Mouse (Mus musculus): ENCODE results near the gene Rnps1. TPM values are rescaled to one million over a fixed set of nuclear protein-coding genes. Genes with fewer than 3 reads are reported as not detected.

Gene Rnps1
- polyA plus RNA-seq, 1 experiment from 2014 or later: 292 TPM

DNA sequence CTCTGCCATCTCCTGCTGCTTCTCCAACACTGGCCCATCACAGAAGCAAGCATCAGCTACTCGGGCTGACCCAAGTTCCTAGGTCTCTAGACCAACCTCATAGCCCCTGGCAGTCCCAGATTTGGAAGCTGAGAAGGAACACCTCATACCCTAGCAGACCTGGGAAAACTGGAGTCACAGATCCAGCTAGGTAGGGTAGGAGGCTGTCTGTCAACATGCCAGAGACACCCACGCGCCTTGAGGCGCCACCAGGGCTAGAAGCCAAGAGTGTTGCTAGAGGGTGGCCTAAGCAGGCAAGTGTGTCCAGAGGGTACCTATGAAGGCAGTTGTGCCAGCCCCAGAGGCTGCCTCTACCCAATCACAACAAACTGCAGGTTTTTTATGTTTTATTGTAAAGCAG is 29.0 kb downstream of the Rnps1 start:
- Histone ChIP-seq H3K4me2 (no peak overlapping the region), H3K27me3 (ENCODE audit: insufficient read depth, low read length) (no peaks in the 10 kb centered on the region), H3K9ac (no peak overlapping the region), H3K4me3 (ENCODE audit: low read depth, low read length) (no peak overlapping the region), H3K9me3 (ENCODE audit: low read depth, low read length) (no peaks in the 10 kb centered on the region), H3K4me1 (ENCODE audit: insufficient read depth) (no peaks in the 10 kb centered on the region), H3K36me3 (ENCODE audit: insufficient read depth) (peaks cover 89% of the 10 kb centered on the region), H3K27ac (ENCODE audit: low read depth) (no peak overlapping the region)
- TF ChIP-seq CTCF (IDR thresholded peaks at IDR 0.05; ENCODE audit: low read depth): no peak
- ATAC-seq (ENCODE audit: insufficient read depth) (no peak), DNase-seq (no peak)
- 85% methylated on average over 4 of the region's 4 CpGs for WGBS

DNA sequence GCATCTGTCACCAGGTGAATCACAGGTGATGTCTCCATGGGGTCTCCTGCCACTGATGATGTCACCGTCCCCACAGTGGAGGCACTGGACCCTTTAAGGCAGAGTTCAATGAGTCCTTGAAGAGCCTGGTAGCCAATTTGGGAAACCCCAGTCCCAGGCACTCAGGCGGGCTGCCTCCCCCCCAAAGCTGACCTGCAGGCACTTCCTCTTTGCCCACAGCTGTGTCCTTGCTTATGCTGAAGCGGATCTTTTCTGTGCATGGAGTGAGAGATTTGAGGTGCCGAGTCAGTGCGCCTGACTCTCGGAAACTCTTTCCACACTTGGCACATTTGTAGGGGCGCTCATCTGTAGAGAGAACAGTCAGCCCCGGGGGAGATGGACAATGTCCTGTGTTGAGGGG is 32.2 kb downstream of the Rnps1 start:
- no peak overlapping the region for H3K27ac ChIP-seq (ENCODE audit: low read depth)
- no peak for TF ChIP-seq CTCF (IDR thresholded peaks at IDR 0.05; ENCODE audit: low read depth)
- no peaks in the 10 kb centered on the region for H3K27me3 ChIP-seq (ENCODE audit: insufficient read depth, low read length)
- no peak overlapping the region for H3K4me2 ChIP-seq
- ATAC-seq (ENCODE audit: insufficient read depth) (no peak), DNase-seq (no peak)
- H3K9ac ChIP-seq: no peak overlapping the region
- H3K4me3 ChIP-seq (ENCODE audit: low read depth, low read length): no peak overlapping the region
- no peaks in the 10 kb centered on the region for H3K4me1 ChIP-seq (ENCODE audit: insufficient read depth)
- 93% methylated on average over 8 of the region's 8 CpGs for WGBS
- H3K36me3 ChIP-seq (ENCODE audit: insufficient read depth): peaks cover 86% of the 10 kb centered on the region
- no peaks in the 10 kb centered on the region for H3K9me3 ChIP-seq (ENCODE audit: low read depth, low read length)

DNA sequence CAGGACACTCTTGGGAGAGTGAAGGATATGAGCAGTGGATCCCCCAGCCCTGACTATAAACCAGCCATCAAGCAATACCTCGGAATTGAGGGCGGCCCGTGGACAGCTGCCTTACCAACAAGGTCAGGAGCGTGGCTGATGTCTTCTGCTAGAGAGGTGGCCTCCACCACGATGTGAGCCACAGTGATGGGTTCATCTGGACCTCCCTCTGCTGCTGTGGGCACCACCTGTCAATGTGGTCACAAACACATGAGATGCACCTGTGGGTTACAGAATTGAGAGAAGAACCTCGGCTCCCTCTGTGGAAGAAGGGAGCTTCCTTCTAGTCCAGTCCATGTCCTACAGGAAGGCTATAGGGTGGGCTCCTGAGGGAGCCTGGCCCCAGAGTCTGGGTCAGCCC is 35.1 kb downstream of the Rnps1 start:
- H3K4me1 ChIP-seq (ENCODE audit: insufficient read depth): 0 out of 2 replicates have a peak, but pooled peaks cover 5% of the 10 kb centered on the region
- no peak for DNase-seq
- H3K9ac ChIP-seq: no peak overlapping the region
- H3K36me3 ChIP-seq (ENCODE audit: insufficient read depth): peaks cover 65% of the 10 kb centered on the region
- WGBS: 87% methylated on average over 6 of the region's 6 CpGs
- H3K9me3 ChIP-seq (ENCODE audit: low read depth, low read length): no peaks in the 10 kb centered on the region
- ATAC-seq (ENCODE audit: insufficient read depth): no peak
- no peak overlapping the region for H3K27ac ChIP-seq (ENCODE audit: low read depth)
- TF ChIP-seq CTCF (IDR thresholded peaks at IDR 0.05; ENCODE audit: low read depth): no peak
- H3K4me2 ChIP-seq: no peak overlapping the region
- H3K27me3 ChIP-seq (ENCODE audit: insufficient read depth, low read length): no peaks in the 10 kb centered on the region
- H3K4me3 ChIP-seq (ENCODE audit: low read depth, low read length): no peak overlapping the region

DNA sequence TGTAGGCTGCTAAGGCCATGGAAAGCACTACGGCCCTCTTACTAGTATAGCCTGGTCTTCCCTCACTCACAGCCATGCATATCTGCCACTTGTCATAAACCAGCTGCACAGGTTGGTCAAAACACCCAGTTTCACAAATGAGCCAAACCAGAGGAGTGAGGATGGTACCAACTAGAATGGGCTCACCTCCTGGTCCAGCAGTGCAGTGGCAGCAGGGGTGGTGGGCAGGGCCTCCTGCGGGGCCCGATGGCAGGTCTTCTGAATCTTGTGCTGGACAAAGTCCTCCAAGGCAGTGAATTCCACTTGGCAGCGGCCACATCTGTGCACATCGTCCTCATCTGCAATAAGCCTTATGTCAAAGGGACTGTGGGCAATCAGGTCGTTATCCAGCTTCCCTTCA is 36.9 kb downstream of the Rnps1 start:
- no peak for TF ChIP-seq CTCF (IDR thresholded peaks at IDR 0.05; ENCODE audit: low read depth)
- Histone ChIP-seq H3K4me1 (ENCODE audit: insufficient read depth) (0 out of 2 replicates have a peak, but pooled peaks cover 5% of the 10 kb centered on the region), H3K36me3 (ENCODE audit: insufficient read depth) (peaks cover 48% of the 10 kb centered on the region), H3K27ac (ENCODE audit: low read depth) (no peak overlapping the region), H3K4me2 (no peak overlapping the region), H3K9ac (no peak overlapping the region), H3K9me3 (ENCODE audit: low read depth, low read length) (no peaks in the 10 kb centered on the region), H3K27me3 (ENCODE audit: insufficient read depth, low read length) (no peaks in the 10 kb centered on the region), H3K4me3 (ENCODE audit: low read depth, low read length) (no peak overlapping the region)
- WGBS: 96% methylated on average over 6 of the region's 6 CpGs
- no peak for ATAC-seq (ENCODE audit: insufficient read depth)
- no peak for DNase-seq

DNA sequence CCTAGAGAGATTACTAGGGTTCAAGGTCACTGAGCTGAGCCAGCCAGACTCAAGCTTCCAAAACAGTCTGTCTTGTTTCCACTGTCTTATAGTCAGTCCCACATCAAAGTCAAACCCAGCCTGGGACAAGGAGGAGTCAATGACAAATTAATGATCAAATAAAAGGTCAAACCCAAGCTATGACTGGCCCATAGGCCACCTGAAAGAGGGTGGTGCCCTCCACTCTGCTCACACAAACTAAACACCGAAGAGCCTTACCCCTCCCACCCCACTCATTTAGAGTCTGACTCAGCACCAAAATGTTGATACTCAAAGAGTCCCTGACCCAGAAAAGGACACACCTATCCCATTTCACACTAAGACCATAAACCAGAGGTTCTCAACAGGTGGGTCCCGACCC is 39.0 kb downstream of the Rnps1 start:
- Histone ChIP-seq H3K27ac (ENCODE audit: low read depth) (no peak overlapping the region), H3K9ac (no peak overlapping the region), H3K36me3 (ENCODE audit: insufficient read depth) (peaks cover 27% of the 10 kb centered on the region), H3K9me3 (ENCODE audit: low read depth, low read length) (no peaks in the 10 kb centered on the region), H3K4me2 (peak overlapping the region; percentile 59), H3K27me3 (ENCODE audit: insufficient read depth, low read length) (no peaks in the 10 kb centered on the region), H3K4me1 (ENCODE audit: insufficient read depth) (0 out of 2 replicates have a peak, but pooled peaks cover 5% of the 10 kb centered on the region), H3K4me3 (ENCODE audit: low read depth, low read length) (no peak overlapping the region)
- DNase-seq (no peak), ATAC-seq (ENCODE audit: insufficient read depth) (no peak)
- no peak for TF ChIP-seq CTCF (IDR thresholded peaks at IDR 0.05; ENCODE audit: low read depth)
- WGBS: 73% methylated on average over 2 of the region's 2 CpGs

DNA sequence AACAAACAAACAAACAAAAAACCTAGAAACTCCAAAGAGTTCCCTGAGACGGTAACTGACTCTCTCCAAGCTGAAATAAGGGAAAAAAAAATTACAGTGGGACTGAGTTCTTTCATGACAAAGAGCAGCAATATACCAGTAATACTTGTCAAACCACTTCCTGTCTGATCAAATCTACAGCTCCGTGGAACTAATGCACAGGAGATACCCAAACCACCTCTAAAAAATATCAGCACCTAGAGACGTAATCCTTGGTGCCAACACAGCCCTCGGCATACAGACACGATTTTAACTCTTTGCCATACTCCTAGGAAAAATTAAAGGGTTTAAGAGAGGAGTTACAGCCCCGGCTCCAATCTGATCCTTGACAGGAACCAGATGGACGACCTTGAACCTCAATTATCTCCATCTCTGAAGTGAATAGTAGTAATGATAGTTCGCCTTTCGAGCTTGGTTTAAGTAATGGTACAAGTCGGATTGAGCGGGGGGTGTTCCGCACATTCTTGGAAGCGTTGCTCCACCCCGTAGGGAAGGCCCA is 39.9 kb downstream of the Rnps1 start:
- peak overlapping the region; percentile 98 for H3K27ac ChIP-seq (ENCODE audit: low read depth)
- DNase-seq: no peak
- 0 out of 2 replicates have a peak, but pooled peaks cover 5% of the 10 kb centered on the region for H3K4me1 ChIP-seq (ENCODE audit: insufficient read depth)
- peak overlapping the region; percentile 94 for H3K9ac ChIP-seq
- no peak for ATAC-seq (ENCODE audit: insufficient read depth)
- H3K4me2 ChIP-seq: peak overlapping the region; percentile 59
- peaks cover 18% of the 10 kb centered on the region for H3K36me3 ChIP-seq (ENCODE audit: insufficient read depth)
- no peaks in the 10 kb centered on the region for H3K27me3 ChIP-seq (ENCODE audit: insufficient read depth, low read length)
- peak overlapping the region; percentile 91 for H3K4me3 ChIP-seq (ENCODE audit: low read depth, low read length)
- no peak for TF ChIP-seq CTCF (IDR thresholded peaks at IDR 0.05; ENCODE audit: low read depth)
- WGBS: 4% methylated on average over 14 of the region's 14 CpGs
- H3K9me3 ChIP-seq (ENCODE audit: low read depth, low read length): no peaks in the 10 kb centered on the region

DNA sequence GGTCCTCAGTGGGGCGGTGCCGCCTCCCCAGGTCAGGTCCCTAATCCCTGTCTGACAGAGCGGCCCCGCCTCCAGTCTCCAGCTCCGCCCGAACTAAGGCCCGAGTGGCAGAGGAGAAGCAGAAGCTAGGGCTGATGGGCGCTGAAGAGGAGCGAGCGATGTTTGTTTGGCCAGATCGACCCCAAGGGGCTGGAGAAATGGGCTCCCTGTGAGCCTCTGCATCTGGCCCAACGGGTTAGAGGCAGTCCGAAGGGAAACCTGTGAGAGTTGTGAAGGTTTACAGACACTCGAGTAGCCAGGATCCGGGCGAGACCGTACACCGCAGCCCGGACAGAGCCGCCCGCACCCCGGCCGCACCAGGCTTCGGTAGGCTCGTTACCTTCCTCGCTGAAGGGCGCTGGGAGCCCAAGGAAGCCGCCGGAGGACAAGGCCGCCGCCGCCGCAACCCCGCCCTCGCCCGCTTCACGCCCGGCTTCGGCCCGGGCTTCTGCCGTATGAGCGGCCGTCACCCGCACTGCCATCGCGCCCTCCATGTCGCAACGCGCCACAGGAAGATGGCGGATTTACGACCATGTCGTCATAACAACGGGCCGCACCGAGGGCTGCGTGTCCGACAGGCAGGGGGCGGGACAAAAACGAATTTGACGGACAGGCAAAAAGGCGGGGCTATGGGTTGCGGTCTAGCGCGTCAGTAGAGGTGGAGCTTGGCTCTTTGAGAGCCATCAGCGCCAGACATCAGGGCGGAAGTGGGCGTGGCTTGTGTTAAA is 40.6 kb downstream of the Rnps1 start:
- Histone ChIP-seq H3K9ac (peak overlapping the region; percentile 94), H3K4me2 (peak overlapping the region; percentile 59), H3K9me3 (ENCODE audit: low read depth, low read length) (no peaks in the 10 kb centered on the region), H3K4me1 (ENCODE audit: insufficient read depth) (0 out of 2 replicates have a peak, but pooled peaks cover 5% of the 10 kb centered on the region), H3K4me3 (ENCODE audit: low read depth, low read length) (peak overlapping the region; percentile 91), H3K36me3 (ENCODE audit: insufficient read depth) (peaks cover 11% of the 10 kb centered on the region), H3K27ac (ENCODE audit: low read depth) (peak overlapping the region; percentile 98), H3K27me3 (ENCODE audit: insufficient read depth, low read length) (no peaks in the 10 kb centered on the region)
- WGBS: under 1% methylated on average over 67 of the region's 67 CpGs
- ATAC-seq (ENCODE audit: insufficient read depth): peak; percentile 94
- TF ChIP-seq CTCF (IDR thresholded peaks at IDR 0.05; ENCODE audit: low read depth): peak; percentile 32; the same call in 1 of the 2 replicates
- DNase-seq: peak; percentile 100

All from lung, embryonic 14.5 days (tissue).